7 mouse cellular contexts compared by ENCODE assay signal in genomic region chr2:48950252-48950315, GRCm38 (mm10). TPM values are rescaled to one million over a fixed set of nuclear protein-coding genes. Genes with fewer than 3 reads are reported as not detected.
DNase-seq lines count a peak whose midpoint lies in the region; ATAC-seq lines count a peak whose summit lies in the region.

Orc4 (minus strand) TSS chr2:48950277.

- DNase-seq in urinary bladder, adult 2 months (ENCODE audit: low spot score), result no peak
- DNase-seq in urinary bladder, postnatal 10 days (ENCODE audit: low spot score), result no peak
- no peak for DNase-seq in forebrain, embryonic 10.5 days (ENCODE audit: extremely low spot score, low spot score)
- DNase-seq in heart, postnatal 4 days, result no peak
- DNase-seq in liver, embryonic 11.5 days (ENCODE audit: low spot score), result no peak
- DNase-seq in retina, postnatal 1 day, result no peak

- peak within 1 kb of the TSS; percentile 95 for H3K27ac ChIP-seq in forebrain, embryonic 10.5 days
- peak within 1 kb of the TSS; percentile 92 for H3K27ac ChIP-seq in liver, embryonic 11.5 days (ENCODE audit: low read depth, low read length)
- peak within 1 kb of the TSS; percentile 98 for H3K27ac ChIP-seq in stomach, embryonic 16.5 days (ENCODE audit: low read length)

- no peak for ATAC-seq in liver, embryonic 11.5 days (replicated peaks; ENCODE audit: low FRiP score)
- ATAC-seq in stomach, embryonic 16.5 days (ENCODE audit: insufficient read depth, low FRiP score), result no peak

- peaks cover 17% of the 10 kb centered on the region for H3K4me1 ChIP-seq in forebrain, embryonic 10.5 days
- H3K4me1 ChIP-seq in liver, embryonic 11.5 days (replicated peaks; ENCODE audit: control insufficient read depth, insufficient read depth, low read length), result peaks cover 3% of the 10 kb centered on the region; the same call in 1 of the 2 replicates
- H3K4me1 ChIP-seq in stomach, embryonic 16.5 days (ENCODE audit: control insufficient read depth, insufficient read depth, low read length), result peaks cover 3% of the 10 kb centered on the region

- H3K27me3 ChIP-seq in forebrain, embryonic 10.5 days (ENCODE audit: poor library complexity, severe bottlenecking), result no peaks in the 10 kb centered on the region
- H3K27me3 ChIP-seq in liver, embryonic 11.5 days (replicated peaks; ENCODE audit: control insufficient read depth, insufficient read depth, low read length), result no peaks in the 10 kb centered on the region
- H3K27me3 ChIP-seq in stomach, embryonic 16.5 days (ENCODE audit: control insufficient read depth, insufficient read depth, low read length), result no peaks in the 10 kb centered on the region

- H3K9me3 ChIP-seq in forebrain, embryonic 10.5 days, result no peaks in the 10 kb centered on the region
- no peaks in the 10 kb centered on the region for H3K9me3 ChIP-seq in liver, embryonic 11.5 days (ENCODE audit: control insufficient read depth, low read length)
- H3K9me3 ChIP-seq in stomach, embryonic 16.5 days (replicated peaks; ENCODE audit: control insufficient read depth, low read length), result no peaks in the 10 kb centered on the region

- 0% methylated on average over 2 of the region's 2 CpGs for WGBS in forebrain, embryonic 10.5 days
- WGBS in liver, embryonic 11.5 days, result 0% methylated on average over 2 of the region's 2 CpGs
- 0% methylated on average over 2 of the region's 2 CpGs for WGBS in stomach, embryonic 16.5 days

- peak within 1 kb of the TSS; percentile 89 for H3K4me3 ChIP-seq in forebrain, embryonic 10.5 days
- peak within 1 kb of the TSS; percentile 93 for H3K4me3 ChIP-seq in liver, embryonic 11.5 days (ENCODE audit: low read depth, low read length)
- peak within 1 kb of the TSS; percentile 95 for H3K4me3 ChIP-seq in stomach, embryonic 16.5 days (replicated peaks; ENCODE audit: low read length)

- no peaks in the 10 kb centered on the region for H3K36me3 ChIP-seq in forebrain, embryonic 10.5 days (replicated peaks)
- H3K36me3 ChIP-seq in liver, embryonic 11.5 days (ENCODE audit: control insufficient read depth, insufficient read depth, low read length), result no peaks in the 10 kb centered on the region
- H3K36me3 ChIP-seq in stomach, embryonic 16.5 days (ENCODE audit: control insufficient read depth, insufficient read depth, low read length), result no peaks in the 10 kb centered on the region

- peak within 1 kb of the TSS; percentile 59 for H3K4me2 ChIP-seq in liver, embryonic 11.5 days
- peak within 1 kb of the TSS; percentile 65 for H3K4me2 ChIP-seq in stomach, embryonic 16.5 days (ENCODE audit: low read depth, low read length)

- peak within 1 kb of the TSS; percentile 95 for H3K9ac ChIP-seq in liver, embryonic 11.5 days (ENCODE audit: low read depth, low read length)
- peak within 1 kb of the TSS; percentile 96 for H3K9ac ChIP-seq in stomach, embryonic 16.5 days (ENCODE audit: low read length)

RNA-seq across cellular contexts. Expression of gene Orc4, which starts in this region (rescaled TPM):
- polyA plus RNA-seq in urinary bladder, adult 2 months (2012; rRNA removed), result 50.5 and 64.0 TPM in 2 replicates
- polyA plus RNA-seq in forebrain, embryonic 10.5 days (2016; fragmentation: Nextera tagmentation; extraction: Ambion mirVana), result 118 and 127 TPM in 2 replicates
- total RNA-seq in heart, postnatal 4 days (2021), result 10 to 100 TPM; 49.9 to 51.6 TPM
- polyA plus RNA-seq in liver, embryonic 11.5 days (2014; fragmentation: Nextera tagmentation; extraction: Ambion mirVana), result 92.0 and 103 TPM in 2 replicates
- 90.8 and 102 TPM in 2 replicates for polyA plus RNA-seq in stomach, embryonic 16.5 days (2015; fragmentation: Nextera tagmentation; extraction: Ambion mirVana)
